Mouse (Mus musculus): ENCODE measurements around the gene Fibp.

DNA sequence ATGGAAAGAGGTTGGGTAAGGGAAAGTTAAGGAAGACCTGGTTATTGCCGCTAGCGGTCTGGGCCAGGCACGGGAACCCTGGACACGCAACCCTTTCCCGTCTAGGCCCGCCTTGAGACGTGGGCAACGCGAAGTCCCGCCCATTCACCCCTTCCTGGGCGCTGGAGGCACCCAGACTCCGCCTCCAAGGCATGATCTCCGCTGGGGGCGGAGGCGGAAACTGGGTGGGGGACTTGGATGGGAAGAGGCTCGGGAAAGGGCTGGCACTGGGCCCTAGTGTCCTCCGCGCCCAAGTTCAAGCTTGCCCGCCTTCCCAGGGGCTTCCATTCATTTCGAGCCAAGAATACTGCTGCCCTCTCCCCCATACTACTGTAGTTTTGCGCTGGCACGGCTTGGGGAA lies 13.3 kb downstream of the Fibp start, which contains the start of gene Efemp2:
- TF ChIP-seq CTCF (IDR thresholded peaks at IDR 0.05; ENCODE audit: low read depth): peak; percentile 27
- no peak for TF ChIP-seq EP300 (optimal IDR thresholded peaks at IDR 0.05)

All from stomach, postnatal 0 days (tissue).